Mouse (Mus musculus) embryo, embryonic 10 days (tissue): ENCODE data around the gene Ppp1r12b.

ENCODE experiments used
- DNase-seq: peaks from one replicate; pipeline ENCODE4 v3.0.0-alpha.2; 2015; ENCODE audit warnings: low spot score

Ppp1r12b gene

GRCm38 (mm10) chr1:134940863-134941262, 14.9 kb downstream of the Ppp1r12b start:
- DNase-seq, result no peak

GRCm38 (mm10) chr1:134938233-134938632, 17.5 kb downstream of the Ppp1r12b start:
- no peak for DNase-seq

- no peak for DNase-seq
These were observed 19.4 kb downstream of the Ppp1r12b start for GRCm38 (mm10) chr1:134936335-134936734.

GRCm38 (mm10) chr1:134932431-134932830, 23.3 kb downstream of the Ppp1r12b start:
- no peak for DNase-seq

- no peak for DNase-seq
These were observed 36.7 kb downstream of the Ppp1r12b start for GRCm38 (mm10) chr1:134919010-134919409.

- DNase-seq, result no peak
These were observed 40.3 kb downstream of the Ppp1r12b start for GRCm38 (mm10) chr1:134915421-134915820.

GRCm38 (mm10) chr1:134913535-134913934, 42.2 kb downstream of the Ppp1r12b start:
- no peak for DNase-seq

GRCm38 (mm10) chr1:134911892-134912291, 43.9 kb downstream of the Ppp1r12b start:
- no peak for DNase-seq

GRCm38 (mm10) chr1:134910037-134910436, 45.7 kb downstream of the Ppp1r12b start:
- DNase-seq, result no peak

- DNase-seq, result no peak
These were observed 46.3 kb downstream of the Ppp1r12b start for GRCm38 (mm10) chr1:134909442-134909841.

GRCm38 (mm10) chr1:134902051-134902619, 53.6 kb downstream of the Ppp1r12b start:
- DNase-seq, result no peak

- no peak for DNase-seq
These were observed 59.7 kb downstream of the Ppp1r12b start for GRCm38 (mm10) chr1:134896008-134896407.

- no peak for DNase-seq
These were observed 60.9 kb downstream of the Ppp1r12b start for GRCm38 (mm10) chr1:134894803-134895202.

- DNase-seq, result no peak
These were observed 63.8 kb downstream of the Ppp1r12b start for GRCm38 (mm10) chr1:134891916-134892315.

- no peak for DNase-seq
These were observed 66.1 kb downstream of the Ppp1r12b start for GRCm38 (mm10) chr1:134889629-134890028.

GRCm38 (mm10) chr1:134875800-134876199, 79.9 kb downstream of the Ppp1r12b start:
- no peak for DNase-seq

GRCm38 (mm10) chr1:134872678-134873077, 83.1 kb downstream of the Ppp1r12b start:
- no peak for DNase-seq

GRCm38 (mm10) chr1:134866426-134866825, 89.3 kb downstream of the Ppp1r12b start:
- no peak for DNase-seq

- no peak for DNase-seq
These were observed 90.2 kb downstream of the Ppp1r12b start for GRCm38 (mm10) chr1:134865552-134865951.

- no peak for DNase-seq
These were observed 95.2 kb downstream of the Ppp1r12b start for GRCm38 (mm10) chr1:134860538-134860937.

GRCm38 (mm10) chr1:134858344-134859053, 97.2 kb downstream of the Ppp1r12b start:
- no peak for DNase-seq

GRCm38 (mm10) chr1:134854325-134854982, 101.3 kb downstream of the Ppp1r12b start:
- DNase-seq, result peak; percentile 82

GRCm38 (mm10) chr1:134852797-134853196, 102.9 kb downstream of the Ppp1r12b start:
- no peak for DNase-seq
